Mouse (Mus musculus): ENCODE results near the gene Runx1.

DNA sequence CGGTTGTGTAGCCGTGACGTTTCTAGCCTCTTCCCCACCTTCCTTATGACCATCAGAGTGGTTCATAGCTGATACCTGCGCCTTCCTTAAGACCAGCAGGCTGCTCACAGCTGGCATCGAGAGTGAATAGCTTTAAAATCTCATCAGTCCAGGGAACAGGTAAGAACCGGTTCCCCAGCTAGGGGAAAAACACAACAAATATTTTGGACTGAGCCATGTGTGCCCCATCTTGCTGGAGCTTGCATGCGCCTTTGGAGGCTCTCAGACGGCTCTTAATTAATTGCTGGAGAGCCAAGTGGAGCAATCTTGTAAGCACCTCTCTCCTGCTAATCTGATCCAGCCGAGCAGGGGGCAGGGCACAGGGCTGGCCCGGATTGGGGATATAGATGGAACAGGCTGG is 245.0 kb downstream of the Runx1 start:
- TF ChIP-seq ZC3H11A (IDR thresholded peaks at IDR 0.05; ENCODE audit: borderline replicate concordance, low read depth, low read length) (no peak), ZNF384 (IDR thresholded peaks at IDR 0.05; ENCODE audit: low read depth, low read length) (no peak), CHD2 (IDR thresholded peaks at IDR 0.05; ENCODE audit: low read depth, low read length) (no peak), HCFC1 (IDR thresholded peaks at IDR 0.05; ENCODE audit: borderline replicate concordance, insufficient read depth, low read length) (no peak), MAFK (IDR thresholded peaks at IDR 0.05; ENCODE audit: insufficient read depth, low read depth, low read length) (no peak)

All from ES-E14 (cell line).